Mouse (Mus musculus): Measurements from ENCODE around the gene Qrich1.
A peak's percentile ranks its signal among the peaks of the same experiment; 100 is the strongest.

Qrich1 gene

GRCm38 (mm10) chr9:108492043-108492750 lies 24.4 kb upstream of the Qrich1 start:
- no peak for ATAC-seq (ENCODE audit: insufficient number of reproducible peaks, low FRiP score, low TSS enrichment)

- ATAC-seq (ENCODE audit: insufficient number of reproducible peaks, low FRiP score, low TSS enrichment), result no peak
These were observed 23.4 kb upstream of the Qrich1 start for GRCm38 (mm10) chr9:108493246-108493645.

GRCm38 (mm10) chr9:108494146-108494825 lies 22.3 kb upstream of the Qrich1 start:
- no peak for ATAC-seq (ENCODE audit: insufficient number of reproducible peaks, low FRiP score, low TSS enrichment)

GRCm38 (mm10) chr9:108494905-108495304 lies 21.7 kb upstream of the Qrich1 start:
- ATAC-seq (ENCODE audit: insufficient number of reproducible peaks, low FRiP score, low TSS enrichment), result no peak

- ATAC-seq (ENCODE audit: insufficient number of reproducible peaks, low FRiP score, low TSS enrichment), result no peak
These were observed 17.4 kb upstream of the Qrich1 start for GRCm38 (mm10) chr9:108499231-108499630.

GRCm38 (mm10) chr9:108499943-108500342 lies 16.7 kb upstream of the Qrich1 start:
- ATAC-seq (ENCODE audit: insufficient number of reproducible peaks, low FRiP score, low TSS enrichment), result no peak

GRCm38 (mm10) chr9:108506901-108507300 lies 9.7 kb upstream of the Qrich1 start:
- ATAC-seq (ENCODE audit: insufficient number of reproducible peaks, low FRiP score, low TSS enrichment), result no peak

- ATAC-seq (ENCODE audit: insufficient number of reproducible peaks, low FRiP score, low TSS enrichment), result peak; percentile 97
These were observed 8.8 kb upstream of the Qrich1 start, which contains the start of gene Qars for GRCm38 (mm10) chr9:108507619-108508434. Gene Qars, plus strand, starts transcription at chr9:108507706.

- ATAC-seq (ENCODE audit: insufficient number of reproducible peaks, low FRiP score, low TSS enrichment), result no peak
These were observed 7.8 kb upstream of the Qrich1 start for GRCm38 (mm10) chr9:108508776-108509175.

- ATAC-seq (ENCODE audit: insufficient number of reproducible peaks, low FRiP score, low TSS enrichment), result peak; percentile 26; the same call in 1 of the 2 replicates
These were observed 786 bp downstream of the Qrich1 start for GRCm38 (mm10) chr9:108517253-108517930.

- no peak for ATAC-seq (ENCODE audit: insufficient number of reproducible peaks, low FRiP score, low TSS enrichment)
These were observed 1.3 kb downstream of the Qrich1 start for GRCm38 (mm10) chr9:108517931-108518332.

GRCm38 (mm10) chr9:108521604-108522003 lies 5.0 kb downstream of the Qrich1 start:
- no peak for ATAC-seq (ENCODE audit: insufficient number of reproducible peaks, low FRiP score, low TSS enrichment)

GRCm38 (mm10) chr9:108523341-108523740 lies 6.7 kb downstream of the Qrich1 start:
- no peak for ATAC-seq (ENCODE audit: insufficient number of reproducible peaks, low FRiP score, low TSS enrichment)

- no peak for ATAC-seq (ENCODE audit: insufficient number of reproducible peaks, low FRiP score, low TSS enrichment)
These were observed 8.8 kb downstream of the Qrich1 start for GRCm38 (mm10) chr9:108525400-108525799.

- no peak for ATAC-seq (ENCODE audit: insufficient number of reproducible peaks, low FRiP score, low TSS enrichment)
These were observed 14.3 kb downstream of the Qrich1 start for GRCm38 (mm10) chr9:108530954-108531353.

GRCm38 (mm10) chr9:108531496-108531895 lies 14.9 kb downstream of the Qrich1 start:
- no peak for ATAC-seq (ENCODE audit: insufficient number of reproducible peaks, low FRiP score, low TSS enrichment)

GRCm38 (mm10) chr9:108540846-108541245 lies 24.2 kb downstream of the Qrich1 start:
- ATAC-seq (ENCODE audit: insufficient number of reproducible peaks, low FRiP score, low TSS enrichment), result no peak

GRCm38 (mm10) chr9:108545986-108546385 lies 29.4 kb downstream of the Qrich1 start:
- no peak for ATAC-seq (ENCODE audit: insufficient number of reproducible peaks, low FRiP score, low TSS enrichment)

- no peak for ATAC-seq (ENCODE audit: insufficient number of reproducible peaks, low FRiP score, low TSS enrichment)
These were observed 30.3 kb downstream of the Qrich1 start for GRCm38 (mm10) chr9:108546875-108547274.

- no peak for ATAC-seq (ENCODE audit: insufficient number of reproducible peaks, low FRiP score, low TSS enrichment)
These were observed 42.6 kb downstream of the Qrich1 start for GRCm38 (mm10) chr9:108559169-108559568.
